7 mouse cellular contexts compared by ENCODE assay signal in genomic region chr2:30983024-30983423, GRCm38 (mm10). TPM values are rescaled to one million over a fixed set of nuclear protein-coding genes. Genes with fewer than 3 reads are reported as not detected.
DNase-seq lines count a peak whose midpoint lies in the region; ATAC-seq and TF ChIP-seq lines count a peak whose summit lies in the region.

No protein-coding gene starts in this region.

- no peak for TF ChIP-seq CTCF in lung, adult 2 months (IDR thresholded peaks at IDR 0.05; ENCODE audit: insufficient read depth, low read length)

- intact Hi-C loops in left cerebral cortex, postnatal 36 days (cut with DNase I), result no loop called here

- H3K4me1 ChIP-seq in lung, adult 2 months (ENCODE audit: control insufficient read depth, insufficient read depth, low read length), result peaks cover 7% of the 10 kb centered on the region
- H3K4me1 ChIP-seq in embryonic facial prominence, embryonic 15.5 days, result peaks cover 25% of the 10 kb centered on the region
- peaks cover 22% of the 10 kb centered on the region for H3K4me1 ChIP-seq in kidney, embryonic 16.5 days (ENCODE audit: insufficient read depth, low read length)

- H3K9me3 ChIP-seq in embryonic facial prominence, embryonic 15.5 days (replicated peaks), result no peaks in the 10 kb centered on the region
- no peaks in the 10 kb centered on the region for H3K9me3 ChIP-seq in kidney, embryonic 16.5 days (ENCODE audit: low read length)

- WGBS in lung, adult 2 months, result 38% methylated on average over 7 of the region's 7 CpGs
- WGBS in embryonic facial prominence, embryonic 15.5 days, result 36% methylated on average over 7 of the region's 7 CpGs
- WGBS in kidney, embryonic 16.5 days, result 41% methylated on average over 7 of the region's 7 CpGs

- DNase-seq in lung, postnatal 10 days, result peak; percentile 22
- no peak for DNase-seq in lung, adult 2 months
- peak; percentile 9 for DNase-seq in retina, embryonic 14.5 days (ENCODE audit: low spot score)
- no peak for DNase-seq in frontal cortex, postnatal 36 days (ENCODE audit: low spot score in 2 of 2)
- no peak for DNase-seq in left cerebral cortex, postnatal 36 days (ENCODE audit: low spot score in 2 of 2)

- peak overlapping the region; percentile 55; the same call in 1 of the 2 replicates for H3K9ac ChIP-seq in embryonic facial prominence, embryonic 15.5 days
- peak overlapping the region; percentile 69 for H3K9ac ChIP-seq in kidney, embryonic 16.5 days (replicated peaks; ENCODE audit: low read length)

- no peak overlapping the region for H3K4me3 ChIP-seq in lung, adult 2 months (replicated peaks; ENCODE audit: extremely low read depth, low read depth, low read length)
- H3K4me3 ChIP-seq in embryonic facial prominence, embryonic 15.5 days (replicated peaks), result peak overlapping the region; percentile 81
- H3K4me3 ChIP-seq in kidney, embryonic 16.5 days (ENCODE audit: low read length), result peak overlapping the region; percentile 83

- no peak for TF ChIP-seq POLR2A in lung, adult 2 months (IDR thresholded peaks at IDR 0.05; ENCODE audit: borderline replicate concordance, extremely low read depth, low read depth, low read length)

- no peaks in the 10 kb centered on the region for H3K27me3 ChIP-seq in embryonic facial prominence, embryonic 15.5 days
- no peaks in the 10 kb centered on the region for H3K27me3 ChIP-seq in kidney, embryonic 16.5 days (ENCODE audit: insufficient read depth, low read length)

- H3K36me3 ChIP-seq in embryonic facial prominence, embryonic 15.5 days, result peaks cover 23% of the 10 kb centered on the region
- H3K36me3 ChIP-seq in kidney, embryonic 16.5 days (ENCODE audit: insufficient read depth, low read length), result peaks cover 10% of the 10 kb centered on the region

- ATAC-seq in embryonic facial prominence, embryonic 15.5 days (ENCODE audit: insufficient number of reproducible peaks, low FRiP score, low TSS enrichment, low read depth), result no peak
- no peak for ATAC-seq in kidney, embryonic 16.5 days (ENCODE audit: low FRiP score, low TSS enrichment)

- peak overlapping the region; percentile 80 for H3K4me2 ChIP-seq in embryonic facial prominence, embryonic 15.5 days (replicated peaks)
- peak overlapping the region; percentile 76 for H3K4me2 ChIP-seq in kidney, embryonic 16.5 days (replicated peaks; ENCODE audit: low read depth, low read length)

- peak overlapping the region; percentile 59 for H3K27ac ChIP-seq in embryonic facial prominence, embryonic 15.5 days (replicated peaks)
- no peak overlapping the region; the same call in 1 of the 2 replicates for H3K27ac ChIP-seq in kidney, embryonic 16.5 days (ENCODE audit: low read length)

RNA-seq across cellular contexts. Expression of gene Usp20, which starts 0.9 kb away (rescaled TPM):
- polyA plus RNA-seq in lung, adult 2 months (2012; rRNA removed), result 14.6 and 18.5 TPM in 2 replicates
- 29.4 and 31.1 TPM in 2 replicates for polyA plus RNA-seq in embryonic facial prominence, embryonic 15.5 days (2015; fragmentation: Nextera tagmentation; extraction: Ambion mirVana)
- polyA plus RNA-seq in kidney, embryonic 16.5 days (2015; fragmentation: Nextera tagmentation; extraction: Ambion mirVana), result 22.6 and 26.3 TPM in 2 replicates
- total RNA-seq in left cerebral cortex, postnatal 36 days (2021), result 10 to 100 TPM; 74.1 to 80.2 TPM

RNA-seq across cellular contexts. Expression of gene BC005624, which starts 1.0 kb away (rescaled TPM):
- 19.7 and 33.2 TPM in 2 replicates for polyA plus RNA-seq in lung, adult 2 months (2012; rRNA removed)
- polyA plus RNA-seq in embryonic facial prominence, embryonic 15.5 days (2015; fragmentation: Nextera tagmentation; extraction: Ambion mirVana), result 64.4 TPM in 2 replicates
- 63.0 and 64.0 TPM in 2 replicates for polyA plus RNA-seq in kidney, embryonic 16.5 days (2015; fragmentation: Nextera tagmentation; extraction: Ambion mirVana)
- total RNA-seq in left cerebral cortex, postnatal 36 days (2021), result 10 to 100 TPM; 63.9 to 66.9 TPM

RNA-seq across cellular contexts. Expression of gene Tor1a, which starts 15.3 kb away (rescaled TPM):
- polyA plus RNA-seq in lung, adult 2 months (2012; rRNA removed), result 33.3 and 37.4 TPM in 2 replicates
- 79.1 and 84.7 TPM in 2 replicates for polyA plus RNA-seq in embryonic facial prominence, embryonic 15.5 days (2015; fragmentation: Nextera tagmentation; extraction: Ambion mirVana)
- polyA plus RNA-seq in kidney, embryonic 16.5 days (2015; fragmentation: Nextera tagmentation; extraction: Ambion mirVana), result 80.3 and 83.9 TPM in 2 replicates
- total RNA-seq in left cerebral cortex, postnatal 36 days (2021), result 10 to 100 TPM; 36.7 to 46.5 TPM

RNA-seq across cellular contexts. Expression of gene Tor1b, which starts 30.3 kb away (rescaled TPM):
- 23.6 and 30.2 TPM in 2 replicates for polyA plus RNA-seq in lung, adult 2 months (2012; rRNA removed)
- polyA plus RNA-seq in embryonic facial prominence, embryonic 15.5 days (2015; fragmentation: Nextera tagmentation; extraction: Ambion mirVana), result 41.4 and 41.6 TPM in 2 replicates
- polyA plus RNA-seq in kidney, embryonic 16.5 days (2015; fragmentation: Nextera tagmentation; extraction: Ambion mirVana), result 38.9 and 40.4 TPM in 2 replicates
- total RNA-seq in left cerebral cortex, postnatal 36 days (2021), result 10 to 100 TPM; 28.4 to 31.8 TPM

RNA-seq across cellular contexts. Expression of gene Ptges, which starts 53.4 kb away (rescaled TPM):
- 39.2 and 42.3 TPM in 2 replicates for polyA plus RNA-seq in lung, adult 2 months (2012; rRNA removed)
- 27.0 and 32.4 TPM in 2 replicates for polyA plus RNA-seq in embryonic facial prominence, embryonic 15.5 days (2015; fragmentation: Nextera tagmentation; extraction: Ambion mirVana)
- 19.1 and 25.2 TPM in 2 replicates for polyA plus RNA-seq in kidney, embryonic 16.5 days (2015; fragmentation: Nextera tagmentation; extraction: Ambion mirVana)
- 1 to 10 TPM; 4.9 to 5.0 TPM for total RNA-seq in left cerebral cortex, postnatal 36 days (2021)

Comparison
In these comparisons a context has a peak if more than half of its experiments do, and no peak if none do; other contexts are left out.
1. DNase-seq: peak in lung, postnatal 10 days (single experiment) and retina, embryonic 14.5 days (single experiment); none in lung, adult 2 months (single experiment), frontal cortex, postnatal 36 days (0 of 2) and left cerebral cortex, postnatal 36 days (0 of 2).